Mouse (Mus musculus) erythroblast, adult 5-6 weeks (primary cell): Measurements from ENCODE around the gene Echdc3. TPM values are rescaled to one million over a fixed set of nuclear protein-coding genes. Genes with fewer than 3 reads are reported as not detected.

Source experiments
- ATAC-seq: replicated peaks from 2 replicates; pipeline ENCODE4 v1.8.0; 2016; ENCODE audit warnings: moderate number of reproducible peaks, mild to moderate bottlenecking, moderate TSS enrichment, inconsistent platforms; ENCODE audit not compliant: poor library complexity, low FRiP score, severe bottlenecking
- total RNA-seq, 2 experiments: library from RNA; stranded (forward) in 1 of 2; stranded (reverse) in 1 of 2; fragments of 150-400 nt in 1 of 2; fragments of 200-764, 138-1000 nt in 1 of 2; gene quantifications; 2 replicates each; pipeline versions ENCODE4 v1.2.3 to v1.2.4; 2015 to 2017; ENCODE audit warnings: low replicate concordance in 2 of 2

Echdc3 gene
- total RNA-seq, 2 experiments from 2014 or later: 1.8 TPM; not detected in 1

DNA sequence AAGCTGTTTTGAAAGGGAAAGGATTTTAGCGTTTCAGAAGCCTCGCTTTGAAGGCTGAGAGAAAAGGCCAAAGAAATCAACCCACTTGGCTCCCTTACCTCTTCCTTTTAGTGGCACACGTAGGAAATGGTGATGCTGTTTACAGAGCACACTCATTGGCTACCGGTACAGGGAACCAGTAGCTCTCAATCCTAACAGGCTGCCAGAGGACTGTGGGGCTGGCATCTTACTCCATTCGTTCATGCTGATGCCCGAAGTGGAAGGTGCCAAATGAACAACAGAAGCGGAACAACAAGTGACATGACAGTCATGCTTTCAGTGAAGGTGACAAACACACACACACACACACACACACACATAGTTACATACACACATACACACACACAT lies 14.2 kb upstream of the Echdc3 start:
- ATAC-seq: no peak

DNA sequence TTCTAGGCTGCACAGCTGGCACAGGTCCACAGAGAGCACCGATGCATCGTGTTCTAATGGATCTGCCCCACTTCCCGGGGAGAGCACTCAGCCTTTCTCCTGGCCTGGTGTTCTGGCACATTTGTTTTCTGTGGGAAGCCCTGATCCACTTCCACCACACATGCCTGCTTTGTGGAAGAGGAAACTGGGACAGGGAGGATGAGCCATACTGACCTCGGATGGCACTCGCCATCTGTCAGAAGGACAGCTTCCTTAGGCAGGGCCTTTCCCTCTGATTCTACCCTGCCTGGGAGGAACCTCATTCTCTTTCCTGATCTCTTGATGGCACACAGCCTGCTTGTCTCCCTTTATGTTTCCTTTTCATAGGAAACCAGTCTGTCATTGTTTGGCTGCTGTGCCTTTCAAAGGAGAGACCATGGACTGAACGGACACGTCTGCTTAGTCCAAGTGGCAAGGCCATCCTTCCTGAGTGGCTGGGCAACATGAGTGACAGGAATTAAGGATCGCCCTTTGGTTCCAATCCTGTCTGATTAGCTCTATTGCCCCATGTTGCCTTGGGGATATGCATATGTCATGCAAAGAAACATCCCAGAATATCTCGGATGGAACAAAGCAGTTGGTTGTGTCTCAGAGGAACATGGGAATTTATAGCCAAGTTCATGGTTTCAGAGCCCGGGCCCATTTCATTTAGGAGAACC lies 13.7 kb upstream of the Echdc3 start:
- ATAC-seq: no peak

DNA sequence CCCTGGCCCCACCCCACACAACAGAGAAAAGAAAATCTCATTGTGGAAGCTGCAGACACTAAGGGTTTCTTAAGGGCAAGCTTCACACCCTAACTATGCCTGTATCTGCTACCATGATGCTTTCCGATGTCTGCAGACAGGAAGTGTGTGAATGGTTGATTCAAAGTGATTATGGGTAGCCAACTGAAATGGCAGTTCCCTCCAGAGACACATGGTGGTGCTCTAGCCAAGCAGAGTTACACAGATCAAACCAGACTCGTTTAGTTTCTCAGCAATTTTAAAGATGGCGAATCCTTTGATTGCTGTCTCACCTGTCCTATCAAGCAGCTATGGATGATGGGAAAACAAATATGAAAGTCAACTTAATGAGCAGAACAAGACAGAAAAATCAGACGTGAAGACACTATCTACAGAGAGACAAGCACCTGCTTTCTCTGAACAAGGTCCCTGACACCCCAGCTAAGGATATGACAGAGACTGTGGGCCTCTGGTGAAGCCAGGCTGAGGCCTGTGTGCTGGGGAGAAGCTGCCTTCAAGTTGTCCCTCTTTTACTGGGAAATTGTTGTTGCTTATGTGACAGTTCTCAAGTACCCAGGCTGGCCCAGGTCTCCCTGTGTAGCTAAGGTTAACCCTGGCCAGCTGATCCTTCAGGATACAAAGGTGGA lies 7.4 kb upstream of the Echdc3 start:
- peak; percentile 81; the same call in 1 of the 2 replicates for ATAC-seq

DNA sequence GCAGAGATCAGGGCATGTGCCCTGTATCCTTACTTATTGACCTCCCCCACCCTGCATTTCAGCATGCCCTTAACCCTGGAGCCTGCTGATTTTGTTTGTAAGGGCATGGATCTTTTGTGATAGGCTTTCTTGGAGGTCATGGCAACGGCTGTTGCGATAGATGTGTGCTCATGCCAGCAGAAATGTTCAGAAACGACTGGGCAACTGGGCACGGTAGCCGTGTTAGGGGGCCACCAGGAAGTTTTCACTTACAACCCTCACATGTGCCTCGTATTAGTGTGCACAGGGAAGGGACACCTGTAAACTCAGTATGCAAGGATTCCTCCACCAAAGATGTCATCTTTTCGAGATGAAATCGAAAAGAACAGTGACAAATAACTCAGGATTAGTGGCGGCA lies 508 bp downstream of the Echdc3 start:
- ATAC-seq: no peak

DNA sequence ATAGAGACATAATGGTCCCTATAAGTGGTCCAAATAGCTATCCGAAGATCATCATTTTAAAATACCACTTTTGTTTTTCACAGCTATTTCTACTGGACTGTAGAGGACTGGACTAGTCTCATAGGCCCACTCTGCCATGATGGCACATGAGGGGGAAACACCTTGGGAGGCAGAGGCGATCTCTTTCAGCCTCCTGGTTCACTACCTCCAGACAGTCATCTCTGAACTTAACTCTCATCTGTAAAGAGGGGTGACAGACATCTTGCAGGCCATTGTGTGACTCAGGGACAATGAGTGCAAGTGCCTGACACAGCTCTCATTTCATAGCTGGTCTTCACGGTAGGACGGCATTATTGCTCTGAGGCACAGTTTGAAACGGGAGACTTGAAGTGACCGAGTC lies 2.0 kb downstream of the Echdc3 start:
- no peak for ATAC-seq

DNA sequence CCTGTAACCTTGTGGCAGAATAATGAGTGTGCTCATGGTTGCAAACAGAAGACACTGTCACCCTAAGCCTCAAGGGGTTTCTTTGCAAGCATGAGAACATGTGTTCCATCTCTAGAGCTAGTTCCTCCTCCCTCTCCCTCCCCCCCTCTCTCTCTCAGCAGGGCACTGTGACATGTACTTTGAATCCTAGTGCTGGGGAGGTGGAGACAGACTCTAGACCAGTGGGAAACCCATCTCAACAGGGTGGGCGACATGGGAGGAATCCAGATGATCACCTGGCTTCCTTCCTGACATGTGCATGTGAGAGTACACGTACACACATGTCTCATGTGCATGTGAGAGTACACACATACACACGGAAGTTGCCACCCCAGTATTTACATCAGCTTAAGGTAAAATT lies 3.1 kb downstream of the Echdc3 start:
- ATAC-seq: no peak

DNA sequence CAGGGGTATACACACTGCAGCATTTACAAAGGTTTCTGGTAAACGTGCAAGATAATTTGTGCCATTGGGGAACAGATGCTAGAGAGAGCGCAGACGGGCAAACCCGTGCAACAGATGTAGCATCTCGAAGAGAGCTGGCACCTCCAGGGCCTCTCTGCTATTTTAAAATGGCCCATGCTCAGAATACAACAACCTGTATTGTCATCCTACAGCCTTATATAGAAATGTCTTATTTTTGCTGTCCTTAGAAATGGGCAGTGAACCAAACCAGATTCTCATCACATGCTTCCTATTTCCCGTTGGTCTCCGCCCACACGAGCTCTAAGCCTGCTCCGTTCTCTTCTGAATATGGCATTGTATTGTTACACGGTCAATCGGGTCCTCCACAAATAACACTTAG lies 3.7 kb downstream of the Echdc3 start:
- no peak for ATAC-seq

DNA sequence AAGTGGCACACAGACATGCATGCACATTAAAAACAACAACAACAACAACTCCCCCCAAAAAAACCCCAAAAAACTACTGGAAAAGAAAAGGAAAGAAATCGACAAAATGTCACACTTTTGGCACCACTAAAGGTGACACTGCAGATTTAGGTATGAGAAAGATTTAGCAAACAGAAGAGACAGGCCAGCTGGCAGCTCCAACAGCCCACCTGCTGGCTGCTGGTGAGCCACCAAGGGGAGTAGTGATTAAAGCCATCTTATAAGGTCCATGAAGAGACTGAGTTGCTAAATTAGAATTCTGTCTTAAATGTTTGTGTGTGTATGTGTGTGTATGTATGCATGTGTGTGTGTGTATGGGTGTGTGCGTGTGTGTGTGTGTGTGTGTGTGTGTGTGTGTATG lies 5.1 kb downstream of the Echdc3 start:
- no peak for ATAC-seq

DNA sequence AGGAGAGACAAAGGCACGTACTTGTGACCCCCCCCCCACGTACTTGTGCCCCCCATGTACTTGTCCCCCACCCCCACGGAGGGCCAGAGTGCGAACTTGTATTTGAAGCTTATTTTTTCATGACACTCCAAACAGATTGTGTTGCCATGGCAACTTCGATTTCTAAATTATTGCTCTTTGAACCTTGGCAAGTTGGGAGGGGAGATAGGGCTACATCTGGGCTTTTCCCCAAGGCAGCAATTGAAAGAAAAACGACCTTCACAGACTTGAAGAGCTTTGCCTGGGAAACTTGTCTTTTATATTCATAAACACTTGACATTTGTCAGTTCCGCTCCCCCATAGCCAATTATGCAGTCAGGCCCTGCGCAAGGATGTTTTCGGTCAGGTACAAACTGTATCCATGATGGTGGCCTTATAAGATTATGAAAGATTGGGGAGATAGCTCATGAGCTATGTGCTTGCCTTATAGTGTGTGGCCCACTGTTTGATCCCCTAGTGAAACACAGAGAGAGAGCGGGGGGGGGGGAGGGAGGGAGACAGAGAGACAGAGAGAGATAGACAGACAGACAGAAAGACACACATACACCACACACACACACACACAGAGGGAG lies 16.4 kb downstream of the Echdc3 start:
- no peak for ATAC-seq

DNA sequence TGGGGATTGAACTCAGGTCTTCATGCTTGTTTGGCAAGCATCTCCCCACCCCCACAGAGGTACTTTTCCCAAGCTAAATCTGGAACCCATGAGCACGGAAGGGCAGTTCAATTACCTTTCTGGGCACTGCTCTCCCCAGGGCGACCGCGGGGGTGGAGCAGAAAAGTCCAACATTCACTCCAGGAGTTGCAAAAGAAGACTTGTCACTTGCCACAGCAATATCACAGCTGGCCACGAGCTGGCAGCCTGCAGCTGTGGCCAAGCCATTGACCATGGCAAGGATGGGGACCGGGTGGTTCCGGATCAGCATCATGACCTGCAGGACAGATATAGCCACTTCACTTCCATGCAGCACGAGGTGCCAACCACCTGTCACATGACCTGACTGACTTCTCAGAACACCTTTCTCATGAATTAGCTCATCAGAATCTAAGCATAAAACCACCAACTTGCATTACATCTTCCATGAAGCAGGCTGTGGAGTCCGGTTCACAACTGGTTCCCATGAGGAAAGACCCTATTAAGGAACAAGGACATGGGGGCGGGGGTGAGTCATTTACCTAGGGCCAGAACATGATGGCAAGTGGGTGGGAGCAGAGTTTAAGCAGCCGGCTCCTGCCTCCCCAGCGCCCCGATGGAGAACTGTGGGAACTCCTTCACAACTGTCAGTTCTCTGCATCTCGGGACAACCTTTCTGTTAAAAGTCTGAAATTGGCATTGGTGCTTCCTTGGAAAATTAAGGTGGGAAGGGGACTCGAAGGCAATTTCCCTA lies 17.2 kb downstream of the Echdc3 start:
- no peak for ATAC-seq

DNA sequence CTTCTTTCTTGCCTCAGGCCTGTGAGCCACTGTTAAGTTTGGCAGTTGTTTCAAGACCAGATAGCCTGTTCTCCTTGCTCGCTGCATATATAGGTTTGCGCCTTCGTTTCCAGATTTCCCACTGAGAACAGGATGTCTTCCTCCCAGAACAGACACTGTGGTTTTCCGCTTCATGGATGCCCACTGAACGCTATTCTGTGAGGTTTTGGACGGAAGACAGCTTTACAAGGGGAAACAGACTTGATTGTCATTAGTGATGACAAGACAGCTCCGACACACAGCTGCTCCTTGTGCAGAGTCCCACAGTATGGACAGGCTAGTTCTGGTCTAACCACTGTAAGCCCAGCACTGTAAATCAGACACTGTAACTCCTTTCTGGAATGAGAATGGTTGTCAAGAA lies 18.3 kb downstream of the Echdc3 start:
- no peak for ATAC-seq

DNA sequence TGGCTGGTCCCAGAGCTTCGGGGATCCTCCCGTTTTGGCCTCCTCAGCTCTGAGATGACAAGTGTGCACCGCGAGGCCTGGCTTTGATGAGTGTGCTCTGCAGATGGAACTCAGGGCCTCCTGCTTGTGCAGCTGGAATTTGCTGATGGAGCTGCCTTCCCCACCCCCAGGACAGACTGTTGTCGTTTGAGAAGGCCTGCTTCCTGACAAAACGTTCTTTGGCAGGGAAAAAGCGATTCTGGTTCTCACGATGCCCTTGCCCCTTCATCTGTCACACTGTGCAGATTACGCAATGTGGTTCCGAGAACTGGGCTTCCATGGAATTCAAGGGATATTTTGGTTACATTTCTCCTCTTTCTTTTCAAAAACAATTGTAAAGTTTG lies 19.3 kb downstream of the Echdc3 start:
- ATAC-seq: no peak

DNA sequence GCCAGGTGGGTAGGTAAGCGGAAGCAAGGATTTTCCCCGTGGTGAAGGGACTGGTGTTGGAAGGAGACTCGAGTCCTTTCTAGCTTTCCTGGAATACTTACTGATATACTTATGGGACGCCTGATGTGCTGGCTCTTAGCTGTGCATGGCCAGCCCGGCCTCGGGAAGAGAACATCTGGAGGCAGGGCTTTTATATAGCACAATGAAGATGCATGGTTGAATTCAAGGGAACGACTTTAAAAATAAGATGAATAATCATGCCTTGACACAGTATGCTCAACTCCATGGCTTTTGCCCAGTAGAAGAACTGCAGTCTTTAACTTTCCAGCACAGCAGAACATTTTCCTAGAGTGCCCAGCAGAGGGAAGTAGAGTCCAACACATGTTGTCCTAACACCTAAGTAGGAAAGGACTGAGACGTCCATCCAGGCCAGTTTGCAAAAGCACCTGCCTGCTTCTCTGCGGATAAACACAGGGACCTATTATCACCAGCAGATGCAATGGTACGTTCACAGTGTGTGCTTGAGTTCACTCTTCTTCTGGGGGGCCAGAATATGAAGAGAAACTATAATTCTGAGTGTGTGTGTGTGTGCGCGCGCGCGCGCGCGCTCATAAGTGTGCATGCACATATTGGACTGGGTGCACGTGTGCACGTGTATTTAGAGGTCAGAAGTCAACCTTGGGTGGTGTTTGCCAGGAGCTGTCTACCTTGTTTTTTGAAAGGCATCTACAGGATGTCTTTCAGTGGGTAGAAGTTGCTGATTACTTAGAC lies 19.8 kb downstream of the Echdc3 start:
- peak; percentile 61; the same call in 1 of the 2 replicates for ATAC-seq

DNA sequence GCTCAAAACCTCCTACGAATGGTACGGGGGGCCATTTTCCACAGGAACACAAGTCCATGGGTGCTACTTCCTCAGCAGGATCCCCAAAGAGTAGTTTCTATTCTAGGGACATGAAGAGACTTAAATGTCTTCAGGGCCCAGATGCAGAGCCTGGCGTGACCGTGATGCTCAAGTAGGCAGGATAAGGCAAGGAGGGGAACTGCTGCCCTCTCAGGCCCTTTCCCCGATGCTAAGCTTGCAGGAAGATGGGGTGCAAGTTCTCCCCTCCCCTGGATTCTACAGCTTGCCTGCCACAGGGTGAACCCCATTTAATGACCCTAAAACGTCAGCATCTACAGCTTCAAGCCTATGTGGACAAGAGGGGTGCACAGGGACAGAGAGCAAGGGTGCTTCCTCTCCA lies 22.8 kb downstream of the Echdc3 start:
- no peak for ATAC-seq

DNA sequence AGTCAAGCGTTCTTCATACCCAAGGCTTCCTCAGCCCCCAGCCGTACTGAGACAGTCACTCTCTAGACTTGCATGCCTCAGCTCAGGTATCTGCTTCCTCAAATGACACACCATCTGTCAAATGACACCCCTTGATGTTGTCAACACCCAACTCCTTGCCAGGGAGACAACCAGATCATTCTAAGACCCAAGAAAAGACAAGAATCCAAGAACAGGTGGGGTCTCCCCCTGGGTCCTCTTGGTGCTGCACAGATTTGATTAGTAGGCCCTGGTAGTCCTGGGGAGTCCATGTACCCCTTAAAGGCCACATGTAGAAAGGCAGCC lies 23.2 kb downstream of the Echdc3 start:
- no peak for ATAC-seq

DNA sequence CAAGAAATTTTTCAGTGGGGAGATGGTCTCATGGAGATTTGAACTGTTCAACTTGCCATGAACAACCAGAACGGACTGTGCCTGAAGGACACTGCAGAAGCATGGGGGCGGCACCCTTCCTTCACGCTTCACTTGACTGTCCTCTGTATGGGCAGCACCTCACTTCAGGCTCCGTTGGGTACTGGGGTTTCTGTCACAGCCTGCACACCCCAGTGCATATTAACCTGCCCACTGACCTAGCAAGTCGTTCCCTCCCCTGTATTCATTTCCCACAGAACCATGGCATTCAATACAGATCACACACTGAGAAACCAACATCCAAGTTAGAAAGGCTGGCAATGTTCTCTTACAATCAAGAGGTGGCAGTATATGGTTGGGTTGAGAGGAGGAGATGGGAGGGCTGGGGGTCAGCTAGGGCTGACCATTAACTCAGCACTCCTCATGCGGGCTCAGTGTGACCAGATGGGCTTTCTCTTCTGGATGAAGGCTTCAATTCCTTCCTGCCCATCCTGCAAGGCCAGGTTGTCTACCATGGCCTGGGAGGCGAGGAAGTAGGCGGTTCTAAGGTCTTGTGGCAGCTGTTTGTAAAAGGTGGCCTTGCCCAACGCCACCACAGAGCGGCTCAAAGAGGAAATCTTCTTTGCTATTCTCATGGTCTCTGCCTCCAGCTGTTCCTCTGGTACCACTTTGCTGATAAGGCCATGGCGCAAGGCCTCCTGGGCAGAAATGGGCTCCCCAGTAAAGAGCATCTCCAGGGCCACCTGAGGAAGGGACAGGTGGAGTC lies 23.8 kb downstream of the Echdc3 start:
- no peak for ATAC-seq

DNA sequence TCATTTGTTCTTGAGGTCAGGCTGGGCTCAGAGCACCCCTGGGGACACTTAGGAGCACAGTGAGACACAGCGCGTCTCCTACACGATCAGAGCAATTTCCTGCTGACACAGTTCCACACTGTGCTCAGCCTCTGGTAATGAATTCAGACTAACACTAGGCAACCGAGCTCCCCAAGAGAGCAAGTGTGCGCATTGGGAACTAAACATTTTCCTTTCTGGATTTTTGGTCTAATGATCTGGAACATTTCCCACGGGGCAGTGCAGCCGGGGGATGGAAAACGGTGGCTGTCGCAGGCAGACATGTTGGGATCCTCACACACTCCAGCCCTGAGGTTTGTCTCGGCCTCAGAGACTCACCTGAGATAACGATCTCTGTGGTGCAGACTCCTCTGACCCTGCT lies 25.4 kb downstream of the Echdc3 start:
- no peak for ATAC-seq

DNA sequence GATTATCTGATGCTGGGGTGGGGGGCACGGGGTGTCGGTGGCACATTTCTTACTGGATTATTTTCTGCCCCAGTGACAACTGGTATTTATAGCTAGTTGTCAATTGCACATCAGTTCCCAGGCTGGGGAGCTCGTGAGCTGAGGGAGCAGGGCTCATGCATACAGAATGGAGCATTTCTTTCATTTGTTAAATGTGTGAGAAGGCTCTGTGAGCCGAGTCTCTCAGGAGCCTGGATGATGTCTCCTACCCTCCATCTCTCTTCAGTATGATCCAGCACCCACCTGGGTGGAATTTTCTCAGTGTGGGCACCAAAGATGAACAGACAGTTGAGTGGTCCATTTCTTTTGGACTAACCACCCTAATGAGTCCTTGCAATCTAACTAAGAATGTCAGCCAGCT lies 25.9 kb downstream of the Echdc3 start:
- no peak for ATAC-seq

DNA sequence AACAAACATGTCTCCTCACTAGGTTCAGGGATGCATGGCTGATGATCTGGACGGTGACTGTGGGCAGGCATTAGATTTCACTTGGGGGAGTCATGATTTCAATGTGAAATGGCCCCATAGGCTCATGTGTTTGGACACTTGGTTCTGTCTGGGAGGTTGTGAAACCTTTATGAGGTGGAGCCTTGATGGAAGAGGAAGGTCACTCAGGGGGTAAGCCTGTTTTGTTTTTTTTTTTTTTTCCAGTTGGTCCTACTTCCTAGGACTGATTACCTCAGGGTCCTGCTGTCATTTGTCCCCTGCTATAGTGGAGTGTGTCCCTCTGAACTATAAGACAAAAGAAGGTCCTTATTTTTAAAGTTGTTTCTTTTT lies 33.1 kb downstream of the Echdc3 start:
- no peak for ATAC-seq
